Mouse (Mus musculus): ENCODE measurements around the gene Trmo.

DNA sequence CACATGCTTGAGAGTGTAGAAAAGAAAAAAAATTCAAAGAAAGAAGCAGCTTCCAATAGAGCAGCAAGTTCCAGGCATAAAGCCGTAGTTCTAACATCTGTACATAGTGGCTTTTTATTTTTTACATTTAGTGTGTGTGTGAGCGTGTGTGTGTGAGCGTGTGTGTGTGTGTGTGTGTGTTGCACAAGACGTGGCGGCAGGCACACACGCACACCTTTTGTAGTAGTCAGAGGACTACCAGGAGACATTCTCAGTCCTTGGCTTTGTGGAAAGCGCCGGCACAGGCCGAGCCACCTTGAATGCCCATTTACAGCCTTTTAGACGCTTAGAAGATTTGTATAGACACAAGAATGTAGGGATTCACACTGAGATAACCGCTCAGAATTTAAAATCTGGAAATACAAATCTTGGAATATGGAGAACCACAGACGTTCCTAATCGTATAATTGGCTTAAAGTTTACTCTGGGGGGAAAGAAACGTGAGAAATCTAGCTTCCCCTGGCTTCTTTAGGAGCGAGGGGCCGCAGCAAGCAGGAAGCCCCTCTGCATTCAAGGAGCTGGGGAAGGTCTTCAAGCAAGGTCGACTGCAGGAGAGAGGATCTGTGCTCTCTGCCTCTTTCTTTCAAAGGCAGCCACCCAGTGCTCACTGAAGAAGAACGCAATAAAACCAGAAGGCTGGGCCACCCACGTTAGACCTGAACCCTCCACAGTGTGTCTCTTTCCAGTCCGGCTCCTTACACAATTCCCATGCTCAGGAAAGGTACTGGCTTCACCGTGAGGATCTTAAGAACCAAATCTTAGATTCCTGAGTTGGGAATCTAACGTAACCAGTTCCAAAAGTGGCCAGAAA lies 47.2 kb downstream of the Trmo start:
- TF ChIP-seq EP300 (IDR thresholded peaks at IDR 0.05; ENCODE audit: low read depth) (no peak), CTCF (IDR thresholded peaks at IDR 0.05; ENCODE audit: low read depth) (no peak)

Data from liver, postnatal 0 days (tissue).